12 mouse cellular contexts compared by ENCODE assay signal in the genomic region with DNA sequence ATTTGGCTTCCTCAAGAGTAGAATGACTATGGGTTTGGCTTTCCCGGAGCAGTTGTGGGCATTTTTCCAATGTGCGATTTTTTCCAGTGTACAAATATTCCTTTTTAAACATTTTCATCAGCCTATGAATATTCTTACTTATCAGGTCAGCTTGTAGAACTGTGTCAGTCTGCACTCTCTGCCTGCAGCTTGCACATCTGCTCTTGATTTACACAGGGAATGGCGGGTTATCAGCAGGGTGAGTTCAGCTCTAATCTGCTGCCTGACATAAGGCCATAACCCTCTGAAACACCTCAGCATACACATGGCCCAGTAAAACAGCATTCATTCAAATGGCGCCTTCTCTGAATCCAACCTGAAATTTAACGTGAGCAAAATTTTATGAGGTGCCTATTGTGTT.
A peak's percentile ranks its signal among the peaks of the same experiment; 100 is the strongest.
DNase-seq lines count a peak whose midpoint lies in the region; ATAC-seq lines count a peak whose summit lies in the region.
"Had no signal": no experiment of that assay in that cellular context is flagged by ENCODE, and none has a peak within 500 bp of the region (broad histone marks: within the 10 kb centered on the region; RNA-seq: fewer than 3 reads in every experiment).

No protein-coding gene starts in this region.

- peak; percentile 22 for DNase-seq in gastrocnemius, postnatal 10 days
- DNase-seq in gastrocnemius, adult 8-10 months (ENCODE audit: low spot score in 2 of 2) = no peak
- DNase-seq in kidney, postnatal 14 days = peak; percentile 2
- DNase-seq in NIH3T3 (ENCODE audit: low read depth) (peak; percentile 63), liver (no peak)
- peak; percentile 71 for DNase-seq in embryonic facial prominence, embryonic 14.5 days (ENCODE audit: low spot score)
- DNase-seq in c-Kit-positive CD71-positive TER-119-positive erythroid progenitor cells, embryonic 14.5 days (ENCODE audit: low spot score) = no peak
- DNase-seq: gastrocnemius, postnatal 25 days; spleen, adult 18-20 months had no signal

- 31% methylated on average over 5 of the region's 5 CpGs for WGBS in kidney, embryonic 15.5 days
- 39% methylated on average over 5 of the region's 5 CpGs for WGBS in embryonic facial prominence, embryonic 14.5 days

- no peak overlapping the region for H3K4me3 ChIP-seq in kidney, embryonic 15.5 days (replicated peaks)
- H3K4me3 ChIP-seq in embryonic facial prominence, embryonic 14.5 days (ENCODE audit: low read depth, low read length) = no peak overlapping the region
- H3K4me3 ChIP-seq: megakaryocyte, embryonic 14.5 days had no signal

- no peak overlapping the region for H3K27ac ChIP-seq in kidney, embryonic 15.5 days
- H3K27ac ChIP-seq in embryonic facial prominence, embryonic 14.5 days (replicated peaks; ENCODE audit: low read depth, low read length) = 0 out of 2 replicates have a peak overlapping the region, but pooled peaks have one; percentile 10

- peaks cover 20% of the 10 kb centered on the region for H3K4me1 ChIP-seq in kidney, embryonic 15.5 days
- peaks cover 14% of the 10 kb centered on the region for H3K4me1 ChIP-seq in embryonic facial prominence, embryonic 14.5 days (ENCODE audit: control insufficient read depth, insufficient read depth, low read length)
- H3K4me1 ChIP-seq: megakaryocyte, embryonic 14.5 days had no signal

- H3K9me3 ChIP-seq in kidney, embryonic 15.5 days (replicated peaks) = no peaks in the 10 kb centered on the region
- no peaks in the 10 kb centered on the region for H3K9me3 ChIP-seq in embryonic facial prominence, embryonic 14.5 days (ENCODE audit: control insufficient read depth, low read length)

- H3K4me2 ChIP-seq in kidney, embryonic 15.5 days = no peak overlapping the region
- H3K4me2 ChIP-seq in embryonic facial prominence, embryonic 14.5 days (ENCODE audit: low read depth, low read length) = no peak overlapping the region

- H3K36me3 ChIP-seq in kidney, embryonic 15.5 days = no peaks in the 10 kb centered on the region
- H3K36me3 ChIP-seq in embryonic facial prominence, embryonic 14.5 days (ENCODE audit: control insufficient read depth, insufficient read depth, low read length) = no peaks in the 10 kb centered on the region

- no peak for ATAC-seq in kidney, embryonic 15.5 days (replicated peaks; ENCODE audit: low FRiP score)
- 0 out of 2 replicates have a peak, but pooled peaks have one; percentile 37 for ATAC-seq in embryonic facial prominence, embryonic 14.5 days (ENCODE audit: low read depth)
- ATAC-seq: Patski had no signal

- H3K9ac ChIP-seq in kidney, embryonic 15.5 days = no peak overlapping the region
- H3K9ac ChIP-seq in embryonic facial prominence, embryonic 14.5 days (ENCODE audit: low read depth, low read length) = 0 out of 2 replicates have a peak overlapping the region, but pooled peaks have one; percentile 25

- H3K27me3 ChIP-seq in kidney, embryonic 15.5 days = no peaks in the 10 kb centered on the region
- no peaks in the 10 kb centered on the region for H3K27me3 ChIP-seq in embryonic facial prominence, embryonic 14.5 days (replicated peaks; ENCODE audit: control insufficient read depth, insufficient read depth, low read length)
- H3K27me3 ChIP-seq: megakaryocyte, embryonic 14.5 days had no signal

Comparison
In these comparisons a context has a peak if more than half of its experiments do, and no peak if none do; other contexts are left out.
1. DNase-seq: peak in gastrocnemius, postnatal 10 days (single experiment), kidney, postnatal 14 days (single experiment), NIH3T3 (single experiment) and embryonic facial prominence, embryonic 14.5 days (single experiment); none in gastrocnemius, adult 8-10 months (0 of 2), liver (single experiment) and c-Kit-positive CD71-positive TER-119-positive erythroid progenitor cells, embryonic 14.5 days (single experiment).